Mouse (Mus musculus): ENCODE results near the gene Adam10.

GRCm38 (mm10) chr9:70675117-70675516, 3.7 kb upstream of the Adam10 start:
- TF ChIP-seq POLR2A (IDR thresholded peaks at IDR 0.05; ENCODE audit: control insufficient read depth, low read depth, low read length) (no peak), CTCF (IDR thresholded peaks at IDR 0.05; ENCODE audit: control insufficient read depth, insufficient read depth, insufficient replicate concordance, low read depth, low read length) (no peak)

Data from testis, adult 2 months (tissue).